Mouse (Mus musculus): ENCODE results near the gene Cxcr5. TPM values are rescaled to one million over a fixed set of nuclear protein-coding genes. Genes with fewer than 3 reads are reported as not detected.

The Cxcr5 gene
- polyA plus RNA-seq, 1 experiment from 2014 or later, result 0.13 TPM

DNA sequence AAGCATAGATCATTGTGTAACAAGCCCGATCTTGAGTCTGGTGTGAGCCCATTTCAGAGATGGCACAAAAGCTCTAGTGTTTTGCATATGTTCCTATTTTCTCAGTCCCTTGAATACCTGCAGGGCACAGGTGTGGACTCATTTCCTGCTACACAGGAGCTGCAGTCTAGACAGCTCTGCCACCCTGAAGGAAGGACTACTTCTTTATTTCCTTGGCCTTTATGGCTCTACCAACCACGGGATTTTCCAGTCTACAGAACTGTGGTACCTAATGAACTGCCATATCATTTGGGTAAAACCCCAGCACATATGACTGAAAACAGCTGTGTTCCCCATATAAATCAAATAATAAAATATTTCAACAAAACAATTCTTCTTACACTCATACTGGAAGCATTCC, 13.4 kb upstream of the Cxcr5 start:
- TF ChIP-seq EP300 (optimal IDR thresholded peaks at IDR 0.05) (no peak), CTCF (IDR thresholded peaks at IDR 0.05; ENCODE audit: low read depth) (no peak)
- ATAC-seq (ENCODE audit: low FRiP score, low TSS enrichment) (no peak), DNase-seq (ENCODE audit: low spot score) (no peak)
- Histone ChIP-seq H3K4me3 (ENCODE audit: low read depth, low read length) (no peak overlapping the region), H3K4me1 (replicated peaks; ENCODE audit: control insufficient read depth, insufficient read depth) (no peaks in the 10 kb centered on the region), H3K27ac (replicated peaks) (no peak overlapping the region), H3K9ac (ENCODE audit: low read length) (no peak overlapping the region), H3K36me3 (ENCODE audit: control insufficient read depth, insufficient read depth, low read length) (no peaks in the 10 kb centered on the region), H3K9me3 (ENCODE audit: control insufficient read depth, low read length) (no peaks in the 10 kb centered on the region), H3K4me2 (replicated peaks; ENCODE audit: low read depth) (no peak overlapping the region), H3K27me3 (ENCODE audit: control insufficient read depth, insufficient read depth, low read length) (no peaks in the 10 kb centered on the region)
- WGBS, result 88% methylated on average over 2 of the region's 2 CpGs

DNA sequence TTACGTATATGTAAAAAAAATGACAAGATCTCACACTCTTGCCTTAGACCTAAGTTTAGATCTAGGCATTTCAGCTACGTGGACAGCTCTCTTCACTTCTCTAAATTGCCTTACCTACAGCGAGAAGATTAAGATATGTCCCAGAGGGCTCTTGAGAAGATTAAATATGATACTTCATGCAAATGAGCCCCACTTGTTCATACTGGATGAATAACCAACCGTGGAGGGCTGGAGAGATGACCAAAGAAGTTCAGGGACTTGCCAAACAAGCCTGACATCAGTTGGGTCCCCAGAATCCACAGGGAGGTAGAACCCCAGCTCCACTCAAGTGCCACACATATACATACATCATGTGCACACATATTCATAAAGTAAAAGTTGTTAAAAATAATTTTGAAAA, 11.6 kb upstream of the Cxcr5 start:
- ATAC-seq (ENCODE audit: low FRiP score, low TSS enrichment) (no peak), DNase-seq (ENCODE audit: low spot score) (no peak)
- Histone ChIP-seq H3K36me3 (ENCODE audit: control insufficient read depth, insufficient read depth, low read length) (no peaks in the 10 kb centered on the region), H3K4me1 (replicated peaks; ENCODE audit: control insufficient read depth, insufficient read depth) (no peaks in the 10 kb centered on the region), H3K27ac (replicated peaks) (no peak overlapping the region), H3K9me3 (ENCODE audit: control insufficient read depth, low read length) (no peaks in the 10 kb centered on the region), H3K27me3 (ENCODE audit: control insufficient read depth, insufficient read depth, low read length) (no peaks in the 10 kb centered on the region), H3K4me2 (replicated peaks; ENCODE audit: low read depth) (no peak overlapping the region), H3K9ac (ENCODE audit: low read length) (no peak overlapping the region), H3K4me3 (ENCODE audit: low read depth, low read length) (no peak overlapping the region)
- TF ChIP-seq CTCF (IDR thresholded peaks at IDR 0.05; ENCODE audit: low read depth), result no peak
- TF ChIP-seq EP300 (optimal IDR thresholded peaks at IDR 0.05), result no peak
- WGBS, result 79% methylated on average over 4 of the region's 4 CpGs

DNA sequence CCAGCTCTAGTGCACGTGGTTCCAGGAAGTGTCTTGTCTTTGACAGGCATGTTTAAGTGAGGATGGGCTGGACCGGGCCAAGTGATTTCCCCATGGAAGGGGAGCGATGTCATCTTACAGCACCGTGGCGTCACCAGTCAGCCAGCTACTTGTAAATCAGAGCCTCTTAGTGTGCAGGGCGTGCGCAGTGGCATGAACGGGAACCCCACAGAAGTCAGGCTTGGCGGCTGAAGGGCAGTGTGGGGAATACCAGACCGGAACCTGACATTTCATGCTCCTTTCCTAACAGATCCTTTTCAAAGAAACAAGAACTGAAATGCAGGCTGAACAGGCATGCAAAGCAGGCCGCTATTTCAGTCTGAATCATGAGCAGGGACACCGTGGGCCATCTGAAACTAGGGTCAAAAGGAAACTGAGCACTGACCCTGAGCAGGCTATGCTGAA, 9.3 kb upstream of the Cxcr5 start:
- DNase-seq (ENCODE audit: low spot score), result no peak
- TF ChIP-seq EP300 (optimal IDR thresholded peaks at IDR 0.05), result no peak
- no peak for TF ChIP-seq CTCF (IDR thresholded peaks at IDR 0.05; ENCODE audit: low read depth)
- Histone ChIP-seq H3K4me2 (replicated peaks; ENCODE audit: low read depth) (no peak overlapping the region), H3K9ac (ENCODE audit: low read length) (no peak overlapping the region), H3K4me3 (ENCODE audit: low read depth, low read length) (no peak overlapping the region), H3K9me3 (ENCODE audit: control insufficient read depth, low read length) (no peaks in the 10 kb centered on the region), H3K27ac (replicated peaks) (no peak overlapping the region), H3K4me1 (replicated peaks; ENCODE audit: control insufficient read depth, insufficient read depth) (no peaks in the 10 kb centered on the region), H3K27me3 (ENCODE audit: control insufficient read depth, insufficient read depth, low read length) (no peaks in the 10 kb centered on the region), H3K36me3 (ENCODE audit: control insufficient read depth, insufficient read depth, low read length) (no peaks in the 10 kb centered on the region)
- no peak for ATAC-seq (ENCODE audit: low FRiP score, low TSS enrichment)
- 85% methylated on average over 12 of the region's 12 CpGs for WGBS

DNA sequence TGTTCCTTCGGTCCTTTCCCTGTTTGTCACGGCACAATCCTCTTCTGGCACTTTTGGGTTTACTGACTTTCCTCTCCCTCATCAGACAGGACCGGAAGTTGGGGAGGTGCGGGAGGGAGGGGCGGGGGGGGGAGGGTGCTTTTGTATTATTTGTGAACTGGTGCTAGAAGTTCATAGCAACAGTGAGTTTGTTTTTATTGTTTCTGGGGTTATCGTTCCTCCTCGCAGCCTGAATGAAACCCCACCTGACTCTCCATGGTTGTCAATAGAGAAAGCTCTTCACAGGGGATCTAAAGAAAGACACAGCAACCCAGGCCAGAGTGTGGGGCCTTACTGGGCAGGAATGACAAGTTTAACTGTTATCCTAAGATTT, 6.4 kb upstream of the Cxcr5 start:
- no peak overlapping the region for H3K4me2 ChIP-seq (replicated peaks; ENCODE audit: low read depth)
- no peak overlapping the region for H3K9ac ChIP-seq (ENCODE audit: low read length)
- H3K9me3 ChIP-seq (ENCODE audit: control insufficient read depth, low read length), result no peaks in the 10 kb centered on the region
- TF ChIP-seq CTCF (IDR thresholded peaks at IDR 0.05; ENCODE audit: low read depth) (no peak), EP300 (optimal IDR thresholded peaks at IDR 0.05) (no peak)
- WGBS, result 39% methylated on average over 7 of the region's 7 CpGs
- H3K4me3 ChIP-seq (ENCODE audit: low read depth, low read length), result no peak overlapping the region
- H3K27me3 ChIP-seq (ENCODE audit: control insufficient read depth, insufficient read depth, low read length), result no peaks in the 10 kb centered on the region
- ATAC-seq (ENCODE audit: low FRiP score, low TSS enrichment), result no peak
- H3K27ac ChIP-seq (replicated peaks), result 0 out of 2 replicates have a peak overlapping the region, but pooled peaks have one; percentile 56
- DNase-seq (ENCODE audit: low spot score), result peak; percentile 32
- H3K36me3 ChIP-seq (ENCODE audit: control insufficient read depth, insufficient read depth, low read length), result no peaks in the 10 kb centered on the region
- H3K4me1 ChIP-seq (replicated peaks; ENCODE audit: control insufficient read depth, insufficient read depth), result no peaks in the 10 kb centered on the region

DNA sequence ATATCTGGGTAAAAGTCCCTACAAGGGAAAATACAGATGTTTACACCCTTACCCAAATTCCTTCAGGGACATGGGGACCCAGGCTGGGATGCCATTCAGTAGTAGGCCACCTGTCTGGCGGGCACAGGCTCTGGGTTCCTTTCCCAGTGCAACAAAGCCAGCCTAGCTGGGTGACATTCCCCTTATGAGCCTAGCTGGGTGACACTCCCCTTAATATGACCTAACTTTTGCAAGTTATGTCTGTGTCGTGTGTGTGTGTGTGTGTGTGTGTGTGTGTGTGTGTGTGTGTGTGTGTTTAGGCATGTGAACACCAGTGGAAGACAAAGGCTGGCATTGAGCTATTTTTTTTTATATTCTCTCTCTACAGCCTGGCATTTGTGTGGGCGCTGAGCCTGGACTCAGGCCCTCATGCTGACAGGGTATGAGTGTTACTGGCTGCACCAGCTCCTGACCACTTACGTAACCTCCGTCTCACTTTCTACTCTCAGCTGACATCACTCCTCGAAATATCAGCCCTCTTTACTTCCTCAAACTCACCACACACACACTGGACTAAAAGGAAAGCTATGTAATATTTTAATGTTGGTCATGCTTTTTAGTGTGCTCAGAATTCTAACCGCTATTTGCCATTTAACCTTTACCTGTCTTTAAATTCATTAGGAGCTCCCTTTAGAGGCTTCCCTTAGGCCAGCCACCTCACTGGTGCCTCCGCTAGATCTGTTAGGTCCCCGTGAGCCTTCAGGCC, 5.8 kb upstream of the Cxcr5 start:
- H3K27ac ChIP-seq (replicated peaks), result 0 out of 2 replicates have a peak overlapping the region, but pooled peaks have one; percentile 56
- no peaks in the 10 kb centered on the region for H3K9me3 ChIP-seq (ENCODE audit: control insufficient read depth, low read length)
- no peaks in the 10 kb centered on the region for H3K4me1 ChIP-seq (replicated peaks; ENCODE audit: control insufficient read depth, insufficient read depth)
- TF ChIP-seq EP300 (optimal IDR thresholded peaks at IDR 0.05), result no peak
- TF ChIP-seq CTCF (IDR thresholded peaks at IDR 0.05; ENCODE audit: low read depth), result no peak
- H3K4me3 ChIP-seq (ENCODE audit: low read depth, low read length), result no peak overlapping the region
- H3K36me3 ChIP-seq (ENCODE audit: control insufficient read depth, insufficient read depth, low read length), result no peaks in the 10 kb centered on the region
- H3K4me2 ChIP-seq (replicated peaks; ENCODE audit: low read depth), result no peak overlapping the region
- WGBS, result 53% methylated on average over 9 of the region's 9 CpGs
- H3K27me3 ChIP-seq (ENCODE audit: control insufficient read depth, insufficient read depth, low read length), result no peaks in the 10 kb centered on the region
- peak; percentile 90 for ATAC-seq (ENCODE audit: low FRiP score, low TSS enrichment)
- H3K9ac ChIP-seq (ENCODE audit: low read length), result no peak overlapping the region
- peak; percentile 31 for DNase-seq (ENCODE audit: low spot score)

DNA sequence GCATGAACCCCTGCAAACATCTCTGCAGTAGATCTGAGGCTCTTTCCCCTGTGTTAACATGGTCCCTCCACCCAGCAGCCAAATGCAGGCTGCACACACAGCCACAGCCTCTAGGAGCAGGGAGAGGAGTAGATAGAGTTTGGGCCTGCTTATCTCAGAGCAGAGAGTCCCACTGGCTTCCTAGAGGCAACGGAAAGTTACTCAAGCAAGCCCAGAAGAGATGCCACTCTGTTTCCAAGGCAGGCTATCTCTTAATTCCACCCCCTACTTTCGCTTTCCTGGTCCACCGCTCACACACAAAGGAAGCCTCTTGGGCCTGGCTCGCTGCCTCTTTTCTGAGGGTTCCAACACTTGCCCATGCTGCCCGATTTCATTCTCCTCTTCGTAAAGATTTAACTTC, 3.7 kb upstream of the Cxcr5 start:
- no peaks in the 10 kb centered on the region for H3K4me1 ChIP-seq (replicated peaks; ENCODE audit: control insufficient read depth, insufficient read depth)
- H3K27me3 ChIP-seq (ENCODE audit: control insufficient read depth, insufficient read depth, low read length), result no peaks in the 10 kb centered on the region
- H3K27ac ChIP-seq (replicated peaks), result no peak overlapping the region
- no peak overlapping the region for H3K4me2 ChIP-seq (replicated peaks; ENCODE audit: low read depth)
- H3K4me3 ChIP-seq (ENCODE audit: low read depth, low read length), result no peak overlapping the region
- no peaks in the 10 kb centered on the region for H3K36me3 ChIP-seq (ENCODE audit: control insufficient read depth, insufficient read depth, low read length)
- ATAC-seq (ENCODE audit: low FRiP score, low TSS enrichment) (no peak), DNase-seq (ENCODE audit: low spot score) (no peak)
- TF ChIP-seq EP300 (optimal IDR thresholded peaks at IDR 0.05), result no peak
- no peak for TF ChIP-seq CTCF (IDR thresholded peaks at IDR 0.05; ENCODE audit: low read depth)
- no peak overlapping the region for H3K9ac ChIP-seq (ENCODE audit: low read length)
- H3K9me3 ChIP-seq (ENCODE audit: control insufficient read depth, low read length), result no peaks in the 10 kb centered on the region
- 83% methylated on average over 6 of the region's 6 CpGs for WGBS
